Mouse (Mus musculus): ENCODE measurements around the gene Tmem260. TPM values are rescaled to one million over a fixed set of nuclear protein-coding genes. Genes with fewer than 3 reads are reported as not detected.

Tmem260 gene
- polyA plus RNA-seq, 1 experiment: 4.1 TPM

GRCm38 (mm10) chr14:48502573-48502972 is 56.6 kb downstream of the Tmem260 start:
- peaks cover 5% of the 10 kb centered on the region for H3K36me3 ChIP-seq (ENCODE audit: control insufficient read depth, insufficient read depth)
- TF ChIP-seq FOSL1 (IDR thresholded peaks at IDR 0.05; ENCODE audit: insufficient read depth, low read length, poor library complexity, severe bottlenecking) (no peak), MYOD1 (IDR thresholded peaks at IDR 0.05; ENCODE audit: control insufficient read depth, insufficient read length, low read depth) (no peak), CTCF (IDR thresholded peaks at IDR 0.05; ENCODE audit: control insufficient read depth, insufficient read depth, insufficient read length) (no peak), MAX (IDR thresholded peaks at IDR 0.05) (no peak), MYOG (IDR thresholded peaks at IDR 0.05; ENCODE audit: control insufficient read depth, extremely low read depth, insufficient read length) (no peak), USF1 (IDR thresholded peaks at IDR 0.05; ENCODE audit: low read depth) (no peak), CEBPB (IDR thresholded peaks at IDR 0.05; ENCODE audit: low read depth) (no peak)
- H3ac ChIP-seq (ENCODE audit: control insufficient read depth, insufficient read length, low read depth): no peak overlapping the region

DNA sequence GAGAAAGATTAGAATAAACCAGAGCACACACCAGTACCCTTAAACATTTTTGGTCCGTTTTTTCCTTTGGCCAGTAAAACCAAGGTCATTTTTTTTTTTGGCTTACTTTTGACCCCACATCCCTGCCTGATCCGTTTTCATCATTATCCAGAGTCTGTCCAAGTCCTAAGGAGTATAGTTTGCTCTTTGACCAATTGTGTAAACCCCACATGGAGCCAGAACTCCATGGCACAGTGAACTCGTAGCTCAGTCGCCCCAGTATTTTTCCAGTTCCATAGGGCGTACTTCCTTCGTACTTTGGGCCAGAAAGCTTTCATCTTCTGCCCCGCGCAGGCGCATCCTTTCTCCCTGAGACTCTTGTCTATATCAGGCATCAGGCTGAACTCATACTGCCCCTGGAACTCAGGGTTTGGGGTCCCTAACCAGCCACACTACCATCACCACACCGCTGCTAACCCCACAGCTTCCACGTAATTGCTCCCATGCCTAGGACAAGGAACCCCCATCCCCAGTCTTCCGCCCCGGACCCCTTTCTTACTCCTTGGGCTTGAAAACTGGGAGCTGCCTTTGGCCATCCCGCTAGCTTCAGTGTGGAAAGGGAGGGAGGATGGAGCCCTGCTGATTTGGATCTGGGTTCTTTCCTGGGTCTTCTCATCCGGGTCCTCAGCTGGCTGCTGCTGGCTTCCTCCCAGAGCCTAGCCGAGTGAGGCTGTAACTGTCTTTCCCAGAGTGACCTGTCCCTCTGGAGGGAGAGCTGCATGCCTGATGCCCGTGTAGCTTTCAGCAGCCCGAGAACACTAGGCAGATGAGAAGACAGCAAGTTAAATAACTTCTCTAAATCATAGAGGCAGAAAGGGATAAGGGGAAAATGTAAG is 58.0 kb downstream of the Tmem260 start:
- no peak overlapping the region for H3ac ChIP-seq (ENCODE audit: control insufficient read depth, insufficient read length, low read depth)
- no peaks in the 10 kb centered on the region for H3K27me3 ChIP-seq (ENCODE audit: control insufficient read depth, insufficient read depth, insufficient read length)
- H3K79me2 ChIP-seq (ENCODE audit: control insufficient read depth, insufficient read depth): no peaks in the 10 kb centered on the region
- TF ChIP-seq MYOG (IDR thresholded peaks at IDR 0.05; ENCODE audit: control insufficient read depth, extremely low read depth, insufficient read length) (no peak), FOSL1 (IDR thresholded peaks at IDR 0.05; ENCODE audit: insufficient read depth, low read length, poor library complexity, severe bottlenecking) (no peak), CTCF (IDR thresholded peaks at IDR 0.05; ENCODE audit: control insufficient read depth, insufficient read depth, insufficient read length) (no peak), CEBPB (IDR thresholded peaks at IDR 0.05; ENCODE audit: low read depth) (no peak), USF1 (IDR thresholded peaks at IDR 0.05; ENCODE audit: low read depth) (no peak), MAX (IDR thresholded peaks at IDR 0.05) (no peak), MYOD1 (IDR thresholded peaks at IDR 0.05; ENCODE audit: control insufficient read depth, insufficient read length, low read depth) (no peak)
- H3K36me3 ChIP-seq (ENCODE audit: control insufficient read depth, insufficient read depth): no peaks in the 10 kb centered on the region
- no peak overlapping the region for H3K4me3 ChIP-seq (ENCODE audit: insufficient read depth, poor library complexity, severe bottlenecking)
- H3K79me3 ChIP-seq (ENCODE audit: low read depth): no peaks in the 10 kb centered on the region

More at GRCm38 (mm10) chr14:48502573-48502972, 56.6 kb downstream of the Tmem260 start:
- H3K79me3 ChIP-seq (ENCODE audit: low read depth): no peaks in the 10 kb centered on the region
- H3K4me3 ChIP-seq (ENCODE audit: insufficient read depth, poor library complexity, severe bottlenecking): no peak overlapping the region
- H3K27me3 ChIP-seq (ENCODE audit: control insufficient read depth, insufficient read depth, insufficient read length): no peaks in the 10 kb centered on the region
- no peaks in the 10 kb centered on the region for H3K79me2 ChIP-seq (ENCODE audit: control insufficient read depth, insufficient read depth)

GRCm38 (mm10) chr14:48504566-48504950 is 58.6 kb downstream of the Tmem260 start:
- H3K4me3 ChIP-seq (ENCODE audit: insufficient read depth, poor library complexity, severe bottlenecking): no peak overlapping the region
- no peaks in the 10 kb centered on the region for H3K36me3 ChIP-seq (ENCODE audit: control insufficient read depth, insufficient read depth)
- no peak overlapping the region for H3ac ChIP-seq (ENCODE audit: control insufficient read depth, insufficient read length, low read depth)
- no peaks in the 10 kb centered on the region for H3K79me2 ChIP-seq (ENCODE audit: control insufficient read depth, insufficient read depth)
- H3K27me3 ChIP-seq (ENCODE audit: control insufficient read depth, insufficient read depth, insufficient read length): no peaks in the 10 kb centered on the region
- TF ChIP-seq MYOD1 (IDR thresholded peaks at IDR 0.05; ENCODE audit: control insufficient read depth, insufficient read length, low read depth): no peak
- TF ChIP-seq MAX (IDR thresholded peaks at IDR 0.05): no peak
- TF ChIP-seq MYOG (IDR thresholded peaks at IDR 0.05; ENCODE audit: control insufficient read depth, extremely low read depth, insufficient read length): no peak
- no peak for TF ChIP-seq CTCF (IDR thresholded peaks at IDR 0.05; ENCODE audit: control insufficient read depth, insufficient read depth, insufficient read length)
- TF ChIP-seq FOSL1 (IDR thresholded peaks at IDR 0.05; ENCODE audit: insufficient read depth, low read length, poor library complexity, severe bottlenecking): no peak
- TF ChIP-seq CEBPB (IDR thresholded peaks at IDR 0.05; ENCODE audit: low read depth): no peak
- TF ChIP-seq USF1 (IDR thresholded peaks at IDR 0.05; ENCODE audit: low read depth): no peak
- H3K79me3 ChIP-seq (ENCODE audit: low read depth): no peaks in the 10 kb centered on the region

- no peak overlapping the region for H3K4me3 ChIP-seq (ENCODE audit: insufficient read depth, poor library complexity, severe bottlenecking)
- H3K27me3 ChIP-seq (ENCODE audit: control insufficient read depth, insufficient read depth, insufficient read length): no peaks in the 10 kb centered on the region
- H3K36me3 ChIP-seq (ENCODE audit: control insufficient read depth, insufficient read depth): no peaks in the 10 kb centered on the region
- H3K79me3 ChIP-seq (ENCODE audit: low read depth): no peaks in the 10 kb centered on the region
- no peak overlapping the region for H3ac ChIP-seq (ENCODE audit: control insufficient read depth, insufficient read length, low read depth)
- no peaks in the 10 kb centered on the region for H3K79me2 ChIP-seq (ENCODE audit: control insufficient read depth, insufficient read depth)
- TF ChIP-seq CEBPB (IDR thresholded peaks at IDR 0.05; ENCODE audit: low read depth) (no peak), MYOD1 (IDR thresholded peaks at IDR 0.05; ENCODE audit: control insufficient read depth, insufficient read length, low read depth) (no peak), MYOG (IDR thresholded peaks at IDR 0.05; ENCODE audit: control insufficient read depth, extremely low read depth, insufficient read length) (no peak), FOSL1 (IDR thresholded peaks at IDR 0.05; ENCODE audit: insufficient read depth, low read length, poor library complexity, severe bottlenecking) (no peak), CTCF (IDR thresholded peaks at IDR 0.05; ENCODE audit: control insufficient read depth, insufficient read depth, insufficient read length) (no peak), MAX (IDR thresholded peaks at IDR 0.05) (no peak), USF1 (IDR thresholded peaks at IDR 0.05; ENCODE audit: low read depth) (no peak)
Observed at GRCm38 (mm10) chr14:48505606-48506005, 59.7 kb downstream of the Tmem260 start.

DNA sequence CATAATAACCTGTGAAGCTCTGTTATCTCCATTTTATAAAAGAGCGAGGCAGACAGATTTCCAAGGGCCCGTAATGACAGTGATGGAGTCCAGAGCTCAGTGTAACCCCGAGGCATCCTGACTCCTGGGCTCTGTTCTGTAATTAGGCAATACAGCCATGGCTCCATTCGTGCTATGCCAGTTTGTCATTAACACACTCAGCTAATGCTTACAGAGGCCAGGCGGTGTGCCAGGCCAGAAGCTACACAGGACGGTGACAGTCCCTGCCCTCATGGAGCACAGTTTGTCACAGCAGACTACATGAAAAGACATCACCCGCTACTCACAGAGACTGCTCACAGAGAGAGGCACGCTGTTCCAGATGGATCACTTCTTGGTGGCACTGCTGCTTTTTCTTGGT is 61.5 kb downstream of the Tmem260 start:
- H3K27me3 ChIP-seq (ENCODE audit: control insufficient read depth, insufficient read depth, insufficient read length): no peaks in the 10 kb centered on the region
- no peaks in the 10 kb centered on the region for H3K79me2 ChIP-seq (ENCODE audit: control insufficient read depth, insufficient read depth)
- TF ChIP-seq CTCF (IDR thresholded peaks at IDR 0.05; ENCODE audit: control insufficient read depth, insufficient read depth, insufficient read length) (no peak), CEBPB (IDR thresholded peaks at IDR 0.05; ENCODE audit: low read depth) (no peak), FOSL1 (IDR thresholded peaks at IDR 0.05; ENCODE audit: insufficient read depth, low read length, poor library complexity, severe bottlenecking) (no peak), MAX (IDR thresholded peaks at IDR 0.05) (no peak), USF1 (IDR thresholded peaks at IDR 0.05; ENCODE audit: low read depth) (no peak), MYOD1 (IDR thresholded peaks at IDR 0.05; ENCODE audit: control insufficient read depth, insufficient read length, low read depth) (no peak), MYOG (IDR thresholded peaks at IDR 0.05; ENCODE audit: control insufficient read depth, extremely low read depth, insufficient read length) (no peak)
- no peak overlapping the region for H3ac ChIP-seq (ENCODE audit: control insufficient read depth, insufficient read length, low read depth)
- H3K4me3 ChIP-seq (ENCODE audit: insufficient read depth, poor library complexity, severe bottlenecking): no peak overlapping the region
- no peaks in the 10 kb centered on the region for H3K79me3 ChIP-seq (ENCODE audit: low read depth)
- H3K36me3 ChIP-seq (ENCODE audit: control insufficient read depth, insufficient read depth): no peaks in the 10 kb centered on the region

Data from C2C12 (cell line).